Mouse (Mus musculus) testis, adult 2 months (tissue): ENCODE data around the gene Foxd1.

Source experiments
- CTCF ChIP-seq: fragments of 200-500 bp; IDR thresholded peaks from 2 replicates; pipeline ENCODE4 v1.5.1; 2012; ENCODE audit warnings: low read depth, mild to moderate bottlenecking, inconsistent platforms, low read length, moderate library complexity; ENCODE audit not compliant: control insufficient read depth, insufficient read depth, insufficient replicate concordance
- POLR2A ChIP-seq: fragments of 200-500 bp; IDR thresholded peaks from 2 replicates; pipeline ENCODE4 v1.6.1; 2012; ENCODE audit warnings: low read depth, mild to moderate bottlenecking, inconsistent platforms, low read length, moderate library complexity; ENCODE audit not compliant: control insufficient read depth

- no peak for TF ChIP-seq CTCF
- no peak for TF ChIP-seq POLR2A
Measured at GRCm38 (mm10) chr13:98390771-98391634, 37.0 kb downstream of the Foxd1 start.
